In the genomic region with DNA sequence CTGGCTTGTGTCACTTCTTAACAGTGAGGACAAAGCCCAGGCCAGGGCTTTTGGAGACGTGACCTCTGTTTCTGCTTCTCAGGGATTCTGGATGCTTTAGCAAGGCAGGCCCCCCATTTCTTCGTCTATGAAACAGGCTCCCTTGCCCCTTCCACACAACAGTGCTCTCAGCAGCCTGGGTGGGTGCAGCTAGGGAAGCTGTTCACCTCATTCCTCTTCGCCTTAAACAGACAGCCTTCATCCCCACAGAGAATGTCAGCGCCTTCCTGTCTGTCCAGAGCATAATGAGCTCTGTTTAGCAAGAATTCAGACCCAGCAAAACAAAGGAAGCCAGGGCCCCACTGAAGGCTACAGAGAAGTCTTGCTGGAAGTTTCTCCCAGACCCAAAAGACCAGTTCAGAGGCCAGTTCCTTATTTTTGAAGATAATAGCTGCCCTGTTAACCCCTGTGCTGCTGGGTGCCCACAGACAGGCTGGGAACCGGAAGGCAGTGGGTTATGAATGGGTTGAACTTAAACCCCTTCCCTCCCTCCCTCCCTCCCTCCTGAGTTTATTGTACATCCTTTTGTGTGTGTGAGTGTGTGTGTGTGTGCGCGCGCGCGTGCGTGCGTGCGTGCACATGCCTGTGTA, we compare ENCODE assay signal across 8 mouse cellular contexts. TPM values are rescaled to one million over a fixed set of nuclear protein-coding genes. Genes with fewer than 3 reads are reported as not detected.
DNase-seq lines count a peak whose midpoint lies in the region; ATAC-seq and TF ChIP-seq lines count a peak whose summit lies in the region.

No protein-coding gene starts in this region.

- TF ChIP-seq CTCF in thymus, adult 2 months (IDR thresholded peaks at IDR 0.05; ENCODE audit: borderline replicate concordance, control insufficient read depth, extremely low read depth, insufficient read depth, low read length, poor library complexity) = no peak
- no peak for TF ChIP-seq CTCF in forebrain, postnatal 0 days (IDR thresholded peaks at IDR 0.05; ENCODE audit: low read depth)
- no peak for TF ChIP-seq CTCF in intestine, postnatal 0 days (IDR thresholded peaks at IDR 0.05; ENCODE audit: low read depth)
- no peak for TF ChIP-seq CTCF in stomach, postnatal 0 days (IDR thresholded peaks at IDR 0.05; ENCODE audit: low read depth)

- TF ChIP-seq POLR2A in thymus, adult 2 months (IDR thresholded peaks at IDR 0.05; ENCODE audit: control insufficient read depth, extremely low read depth, insufficient read depth, low read length, poor library complexity) = no peak

- peaks cover 3% of the 10 kb centered on the region for H3K36me3 ChIP-seq in thymus, adult 2 months (ENCODE audit: control insufficient read depth, insufficient read depth, low read length)
- no peaks in the 10 kb centered on the region for H3K36me3 ChIP-seq in forebrain, postnatal 0 days (ENCODE audit: insufficient read depth)
- no peaks in the 10 kb centered on the region for H3K36me3 ChIP-seq in intestine, postnatal 0 days (ENCODE audit: control insufficient read depth, insufficient read depth)
- H3K36me3 ChIP-seq in stomach, postnatal 0 days (ENCODE audit: control insufficient read depth, insufficient read depth, low read length) = no peaks in the 10 kb centered on the region

- WGBS in thymus, adult 2 months = 41% methylated on average over 13 of the region's 13 CpGs
- WGBS in forebrain, postnatal 0 days = 31% methylated on average over 13 of the region's 13 CpGs
- WGBS in intestine, postnatal 0 days = 74% methylated on average over 13 of the region's 13 CpGs
- 65% methylated on average over 13 of the region's 13 CpGs for WGBS in stomach, postnatal 0 days

- H3K4me3 ChIP-seq in thymus, adult 2 months (ENCODE audit: control insufficient read depth, insufficient read depth, low read length) = no peak overlapping the region
- no peak overlapping the region for H3K4me3 ChIP-seq in forebrain, postnatal 0 days (ENCODE audit: low read depth, low read length)
- H3K4me3 ChIP-seq in intestine, postnatal 0 days (ENCODE audit: low read depth, low read length) = no peak overlapping the region
- H3K4me3 ChIP-seq in stomach, postnatal 0 days (ENCODE audit: low read depth, low read length) = no peak overlapping the region

- H3K27ac ChIP-seq in thymus, adult 2 months (ENCODE audit: control insufficient read depth, insufficient read depth, low read length) = peak overlapping the region; percentile 72
- H3K27ac ChIP-seq in forebrain, postnatal 0 days (ENCODE audit: low read depth, low read length) = peak overlapping the region; percentile 21; the same call in 1 of the 2 replicates
- peak overlapping the region; percentile 60 for H3K27ac ChIP-seq in intestine, postnatal 0 days (ENCODE audit: low read depth, low read length)
- peak overlapping the region; percentile 94 for H3K27ac ChIP-seq in stomach, postnatal 0 days (replicated peaks)

- no peak for TF ChIP-seq EP300 in stomach, postnatal 0 days (optimal IDR thresholded peaks at IDR 0.05)

- ATAC-seq in forebrain, postnatal 0 days = peak; percentile 18; the same call in 1 of the 2 replicates
- ATAC-seq in intestine, postnatal 0 days = no peak
- ATAC-seq in stomach, postnatal 0 days (ENCODE audit: low FRiP score, low TSS enrichment) = no peak

- H3K27me3 ChIP-seq in thymus, adult 2 months (ENCODE audit: control insufficient read depth, insufficient read depth, low read length) = no peaks in the 10 kb centered on the region
- no peaks in the 10 kb centered on the region for H3K27me3 ChIP-seq in forebrain, postnatal 0 days (ENCODE audit: insufficient read depth, low read length)
- H3K27me3 ChIP-seq in intestine, postnatal 0 days (replicated peaks; ENCODE audit: control insufficient read depth, insufficient read depth, low read length) = no peaks in the 10 kb centered on the region
- no peaks in the 10 kb centered on the region for H3K27me3 ChIP-seq in stomach, postnatal 0 days (ENCODE audit: control insufficient read depth, insufficient read depth, low read length)

- H3K4me1 ChIP-seq in thymus, adult 2 months (replicated peaks; ENCODE audit: control insufficient read depth, insufficient read depth, low read length) = peaks cover 71% of the 10 kb centered on the region
- peaks cover 5% of the 10 kb centered on the region; the same call in 1 of the 2 replicates for H3K4me1 ChIP-seq in forebrain, postnatal 0 days (ENCODE audit: insufficient read depth)
- peaks cover 3% of the 10 kb centered on the region; the same call in 1 of the 2 replicates for H3K4me1 ChIP-seq in intestine, postnatal 0 days (replicated peaks; ENCODE audit: control insufficient read depth, insufficient read depth, low read length)
- peaks cover 13% of the 10 kb centered on the region for H3K4me1 ChIP-seq in stomach, postnatal 0 days (replicated peaks; ENCODE audit: control insufficient read depth, insufficient read depth)

- DNase-seq in thymus, adult 2 months = peak; percentile 31
- no peak for DNase-seq in thymus, postnatal 10 days (ENCODE audit: low spot score in 2 of 2)
- DNase-seq in forebrain, postnatal 0 days = no peak
- peak; percentile 78 for DNase-seq in lung, postnatal 10 days
- DNase-seq in stomach, postnatal 0 days (ENCODE audit: low spot score) = no peak
- DNase-seq in right cerebral cortex, postnatal 4 days = no peak
- DNase-seq in layer of hippocampus, postnatal 10 days (ENCODE audit: low spot score in 2 of 2) = no peak

- no peaks in the 10 kb centered on the region for H3K9me3 ChIP-seq in forebrain, postnatal 0 days (ENCODE audit: low read length)
- no peaks in the 10 kb centered on the region for H3K9me3 ChIP-seq in intestine, postnatal 0 days (ENCODE audit: control insufficient read depth)
- H3K9me3 ChIP-seq in stomach, postnatal 0 days (ENCODE audit: control insufficient read depth, low read length) = no peaks in the 10 kb centered on the region

- no peak overlapping the region for H3K4me2 ChIP-seq in forebrain, postnatal 0 days (ENCODE audit: low read depth)
- H3K4me2 ChIP-seq in intestine, postnatal 0 days (replicated peaks; ENCODE audit: low read depth) = no peak overlapping the region
- no peak overlapping the region for H3K4me2 ChIP-seq in stomach, postnatal 0 days (replicated peaks; ENCODE audit: low read depth)

- no peak overlapping the region for H3K9ac ChIP-seq in forebrain, postnatal 0 days
- no peak overlapping the region for H3K9ac ChIP-seq in intestine, postnatal 0 days (ENCODE audit: low read depth, low read length)
- H3K9ac ChIP-seq in stomach, postnatal 0 days (ENCODE audit: low read length) = peak overlapping the region; percentile 41; the same call in 1 of the 2 replicates

RNA-seq across cellular contexts. Expression of a gene that starts 47.3 kb away (rescaled TPM):
- polyA plus RNA-seq in thymus, adult 2 months (2012; rRNA removed) = 13.2 and 13.7 TPM in 2 replicates
- 44.7 and 49.3 TPM in 2 replicates for total RNA-seq in forebrain, postnatal 0 days (2014; rRNA removed)
- 17.5 and 23.0 TPM in 2 replicates for polyA plus RNA-seq in forebrain, postnatal 0 days (2015; fragmentation: Nextera tagmentation; extraction: Ambion mirVana)
- 17.1 and 19.3 TPM in 2 replicates for polyA plus RNA-seq in intestine, postnatal 0 days (2015; fragmentation: Nextera tagmentation; extraction: Ambion mirVana)
- 11.6 and 12.1 TPM in 2 replicates for polyA plus RNA-seq in stomach, postnatal 0 days (2015; fragmentation: Nextera tagmentation; extraction: Ambion mirVana)
- 10 to 100 TPM; 96.1 to 98.4 TPM for total RNA-seq in layer of hippocampus, postnatal 10 days (2021)

Comparison
In these comparisons a context has a peak if more than half of its experiments do, and no peak if none do; other contexts are left out.
1. DNase-seq: peak in thymus, adult 2 months (single experiment) and lung, postnatal 10 days (single experiment); none in thymus, postnatal 10 days (0 of 2), forebrain, postnatal 0 days (single experiment), stomach, postnatal 0 days (single experiment), right cerebral cortex, postnatal 4 days (single experiment) and layer of hippocampus, postnatal 10 days (0 of 2).
2. H3K27ac ChIP-seq: peak in every context shown above with its lines; median percentile 94 in stomach, postnatal 0 days; 72 in thymus, adult 2 months; 60 in intestine, postnatal 0 days; 21 in forebrain, postnatal 0 days.